Comparison of ENCODE assay signal across 9 mouse cellular contexts in genomic region chr8:108574101-108574500, GRCm38 (mm10).
DNase-seq lines count a peak whose midpoint lies in the region; ATAC-seq and TF ChIP-seq lines count a peak whose summit lies in the region.
"Had no signal": no experiment of that assay in that cellular context is flagged by ENCODE, and none has a peak within 500 bp of the region (broad histone marks: within the 10 kb centered on the region; RNA-seq: fewer than 3 reads in every experiment).

No protein-coding gene starts in this region.

- no peaks in the 10 kb centered on the region for H3K9me3 ChIP-seq in forebrain, embryonic 10.5 days
- H3K9me3 ChIP-seq: lung, embryonic 15.5 days had no signal

- H3K27ac ChIP-seq in testis, adult 2 months (ENCODE audit: control insufficient read depth, insufficient read depth, low read depth, low read length): no peak overlapping the region
- H3K27ac ChIP-seq in gastrocnemius, adult 2 months: no peak overlapping the region
- no peak overlapping the region for H3K27ac ChIP-seq in forebrain, embryonic 10.5 days
- H3K27ac ChIP-seq: lung, embryonic 15.5 days had no signal

- intact Hi-C loops in gastrocnemius, adult 2 months (cut with DNase I): loop anchor here (1.0 to 10.0 kb wide), 2 partner anchors 121 to 337 kb away; no protein-coding TSS in a partner anchor

- TF ChIP-seq POLR2A in testis, adult 2 months (IDR thresholded peaks at IDR 0.05; ENCODE audit: control insufficient read depth, low read depth, low read length): no peak

- no peaks in the 10 kb centered on the region for H3K27me3 ChIP-seq in testis, adult 2 months (ENCODE audit: control insufficient read depth, insufficient read depth, low read length)
- H3K27me3 ChIP-seq in forebrain, embryonic 10.5 days (ENCODE audit: poor library complexity, severe bottlenecking): peaks cover 28% of the 10 kb centered on the region
- H3K27me3 ChIP-seq: lung, embryonic 15.5 days had no signal

- ATAC-seq in monocyte, adult 5-6 weeks (replicated peaks; ENCODE audit: insufficient number of reproducible peaks, low FRiP score, low TSS enrichment, poor library complexity, severe bottlenecking): peak; percentile 64; the same call in 1 of the 2 replicates

- WGBS in forebrain, embryonic 10.5 days: 32% methylated on average over 7 of the region's 7 CpGs

- no peaks in the 10 kb centered on the region for H3K4me1 ChIP-seq in testis, adult 2 months (ENCODE audit: control insufficient read depth, insufficient read depth, low read length)
- H3K4me1 ChIP-seq in forebrain, embryonic 10.5 days: peaks cover 23% of the 10 kb centered on the region

- peak; percentile 2 for DNase-seq in cerebellum, adult 11 months
- DNase-seq in cerebellum, adult 8-10 months: no peak
- no peak for DNase-seq in testis, postnatal 10 days (ENCODE audit: low spot score)
- DNase-seq in gastrocnemius, adult 2 months: peak; percentile 67
- DNase-seq in kidney, postnatal 4 days: peak; percentile 52 to 68
- no peak for DNase-seq in forebrain, embryonic 10.5 days (ENCODE audit: extremely low spot score, low spot score)

- TF ChIP-seq CTCF in testis, adult 2 months (IDR thresholded peaks at IDR 0.05; ENCODE audit: control insufficient read depth, insufficient read depth, insufficient replicate concordance, low read depth, low read length): peak; percentile 30; the same call in 1 of the 2 replicates
- peak; percentile 80 for TF ChIP-seq CTCF in gastrocnemius, adult 2 months (IDR thresholded peaks at IDR 0.05)

- no peaks in the 10 kb centered on the region for H3K36me3 ChIP-seq in testis, adult 2 months (ENCODE audit: control insufficient read depth, insufficient read depth, low read length)
- no peaks in the 10 kb centered on the region for H3K36me3 ChIP-seq in forebrain, embryonic 10.5 days (replicated peaks)
- H3K36me3 ChIP-seq: lung, embryonic 15.5 days had no signal

- no peak overlapping the region for H3K4me3 ChIP-seq in testis, adult 2 months (ENCODE audit: control insufficient read depth, low read depth, low read length)
- no peak overlapping the region for H3K4me3 ChIP-seq in gastrocnemius, adult 2 months
- no peak overlapping the region for H3K4me3 ChIP-seq in forebrain, embryonic 10.5 days
- H3K4me3 ChIP-seq: lung, embryonic 15.5 days had no signal

Comparison
In these comparisons a context has a peak if more than half of its experiments do, and no peak if none do; other contexts are left out.
1. DNase-seq: peak in cerebellum, adult 11 months (single experiment), gastrocnemius, adult 2 months (single experiment) and kidney, postnatal 4 days (2 of 2); none in cerebellum, adult 8-10 months (single experiment), testis, postnatal 10 days (single experiment) and forebrain, embryonic 10.5 days (single experiment).